Mouse (Mus musculus) frontal cortex, adult 2 months (tissue): ENCODE results near the gene Gja1. TPM values are rescaled to one million over a fixed set of nuclear protein-coding genes. Genes with fewer than 3 reads are reported as not detected.
"Not testable (repeated sequence)": the region's sequence is repeated elsewhere in the genome, so short reads cannot be mapped to it uniquely, and the experiment has no call there.

Experiments used
- DNase-seq, 2 experiments: peaks; one replicate each; pipeline ENCODE4 v3.0.0; 2022; ENCODE audit warnings: low spot score in 1 of 2; ENCODE audit errors: extremely low spot score in 1 of 2
- polyA plus RNA-seq: library from polyadenylated mRNA; depleted of rRNA; stranded (reverse); fragments of >200 nt; gene quantifications from 2 replicates; pipeline ENCODE4 v1.2.3, GENCODE M21; 2012; rRNA removed

Gja1 gene
- polyA plus RNA-seq, result 115 and 117 TPM in 2 replicates

DNA sequence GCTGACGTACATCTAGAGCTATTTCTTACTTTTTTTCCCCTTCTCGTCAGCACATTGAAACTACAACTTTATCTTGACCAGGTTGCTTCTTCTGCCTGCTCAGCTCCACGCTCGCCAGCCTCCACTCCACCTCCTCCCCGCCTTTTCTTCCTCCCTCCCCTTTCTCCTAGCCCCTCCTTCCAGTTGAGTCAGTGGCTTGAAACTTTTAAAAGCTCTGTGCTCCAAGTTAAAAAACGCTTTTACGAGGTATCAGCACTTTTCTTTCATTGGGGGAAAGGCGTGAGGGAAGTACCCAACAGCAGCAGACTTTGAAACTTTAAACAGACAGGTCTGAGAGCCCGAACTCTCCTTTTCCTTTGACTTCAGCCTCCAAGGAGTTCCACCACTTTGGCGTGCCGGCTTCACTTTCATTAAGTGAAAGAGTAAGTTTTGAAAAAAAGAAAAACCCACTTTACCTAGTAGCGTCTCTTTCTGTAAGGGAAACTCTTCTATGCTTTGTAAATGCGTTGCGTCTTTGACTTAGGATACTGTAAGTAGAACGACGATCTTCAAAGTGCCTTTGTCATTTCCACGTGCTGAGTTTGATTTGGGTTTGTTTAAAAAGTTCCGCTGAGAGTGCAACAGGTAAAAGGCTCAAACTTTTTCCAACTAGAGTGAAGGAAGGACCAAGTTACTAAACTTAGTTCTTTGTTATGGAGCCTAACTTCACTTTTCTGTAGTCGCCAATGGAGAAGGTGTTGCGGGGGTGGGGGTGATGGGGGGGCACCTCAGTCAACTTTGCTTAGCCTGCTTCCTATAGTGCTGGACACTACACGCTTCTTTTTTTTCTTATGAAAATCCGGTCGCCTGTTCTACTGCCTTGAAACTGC is at the start of gene Gja1:
Gene Gja1 (plus strand): TSS at position 234 of the 869 bp plus-strand sequence.
- peak in 1 of 2 experiments; percentile 26 for DNase-seq

DNA sequence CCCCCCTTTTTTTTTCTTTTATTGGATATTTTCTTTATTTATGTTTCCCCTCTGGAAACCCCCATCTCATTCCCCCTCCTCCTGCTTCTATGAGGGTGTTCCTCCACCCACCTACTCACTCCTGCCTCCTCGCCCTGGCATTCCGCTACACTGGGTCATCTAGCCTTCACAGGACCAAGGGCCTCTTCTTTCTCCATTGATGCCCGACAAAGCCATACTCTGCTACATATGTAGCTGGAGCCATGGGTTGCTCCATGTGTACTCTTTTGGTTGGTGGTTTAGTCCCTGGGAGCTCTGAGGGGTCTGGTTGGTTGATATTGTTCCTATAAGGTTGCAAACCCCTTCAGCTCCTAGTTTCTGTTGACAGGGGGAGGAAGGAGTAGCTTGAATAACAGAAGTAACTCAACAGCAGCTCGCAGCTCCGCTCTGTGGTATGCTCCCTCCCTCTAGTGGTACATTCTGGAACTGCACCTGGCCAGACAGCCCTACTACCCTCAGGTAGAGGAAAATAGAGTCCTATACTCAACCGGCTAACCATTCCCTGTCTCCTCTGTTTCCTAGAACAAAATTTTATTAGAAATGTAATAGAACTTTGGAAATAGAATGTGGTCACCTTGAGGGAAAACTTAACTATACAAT is 38.2 kb upstream of the Gja1 start:
- DNase-seq, result peak; percentile 64 to 92

GRCm38 (mm10) chr10:56360472-56360871 is 16.7 kb upstream of the Gja1 start:
- DNase-seq, result no peak

DNA sequence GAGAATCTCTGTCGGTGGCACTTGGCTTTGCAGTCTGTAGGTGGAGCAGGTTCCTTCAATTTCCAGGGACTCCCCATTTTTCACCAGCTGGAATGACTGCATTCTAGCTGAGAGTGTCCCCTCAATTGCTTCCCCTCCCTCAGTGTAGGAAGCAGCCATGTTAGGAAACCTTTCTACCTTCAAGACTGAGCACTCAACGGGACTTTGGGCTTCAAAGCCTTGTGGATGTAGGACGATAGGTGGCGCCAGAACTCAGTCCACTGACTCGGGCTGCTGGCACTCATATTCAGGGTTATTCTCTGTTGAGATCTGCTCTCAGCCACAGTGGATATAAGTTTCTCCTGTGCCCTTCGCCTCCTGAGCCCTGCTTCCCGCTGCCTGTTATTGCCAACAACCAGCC is 8.1 kb upstream of the Gja1 start:
- DNase-seq, result peak; percentile 33 to 89

DNA sequence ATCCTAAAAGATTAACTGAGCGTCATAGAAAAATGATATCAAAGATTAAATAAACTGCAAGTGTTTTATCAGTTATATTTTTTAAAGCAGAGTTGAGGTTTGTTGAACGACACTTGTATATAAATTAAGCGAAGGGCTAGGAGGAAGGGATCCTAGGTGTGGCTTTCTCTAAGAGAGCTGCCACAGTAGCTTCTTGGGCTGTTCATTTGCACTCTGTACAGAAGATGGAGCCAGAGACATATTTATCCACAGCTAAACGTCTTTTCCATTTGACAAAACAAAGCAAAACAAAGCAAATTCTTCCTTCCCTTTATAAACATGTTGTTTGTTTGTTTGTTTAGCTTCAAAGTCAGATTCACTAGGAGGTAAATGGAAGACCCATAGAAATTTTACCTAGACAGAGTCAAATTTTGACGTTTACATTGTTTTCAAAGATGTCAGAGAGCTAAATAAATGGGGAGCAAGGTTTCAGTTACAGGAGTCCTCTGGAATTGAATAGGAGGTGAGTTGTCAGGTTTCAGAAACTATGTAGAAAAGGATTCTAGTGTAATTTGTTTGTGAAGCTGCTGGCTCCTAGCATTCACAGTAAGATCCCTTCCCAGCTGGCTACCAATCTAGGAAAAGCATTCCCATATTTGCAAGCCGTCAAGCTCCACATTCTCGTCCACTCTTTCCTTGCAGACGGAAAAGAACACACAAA is 4.0 kb upstream of the Gja1 start:
- DNase-seq, result peak in 1 of 2 experiments; percentile 66

DNA sequence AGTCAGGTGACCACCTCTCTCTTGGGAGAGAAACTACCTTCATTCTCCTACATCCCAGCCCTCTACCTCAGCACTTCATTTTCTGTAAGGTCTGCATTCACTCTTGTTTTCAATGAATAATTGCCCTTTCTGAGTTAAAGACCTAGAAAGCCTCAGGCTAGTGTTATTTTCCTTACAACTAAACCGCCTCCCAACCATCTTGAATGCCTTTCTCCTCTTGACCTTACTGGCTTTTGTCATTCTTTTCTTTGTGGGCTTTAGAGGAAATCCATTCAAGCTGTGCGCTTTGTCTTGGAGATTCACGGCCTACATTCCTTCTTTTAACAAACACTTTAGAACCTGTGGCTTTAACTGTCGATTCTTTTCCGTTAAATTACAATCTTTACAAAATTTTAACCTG is 3.0 kb upstream of the Gja1 start:
- DNase-seq, result no peak

GRCm38 (mm10) chr10:56375906-56376468 is 1.1 kb upstream of the Gja1 start:
- DNase-seq, result no peak

- no peak for DNase-seq
These were observed 977 bp downstream of the Gja1 start for GRCm38 (mm10) chr10:56377966-56378647.

GRCm38 (mm10) chr10:56378648-56379254 is 1.6 kb downstream of the Gja1 start:
- no peak for DNase-seq

DNA sequence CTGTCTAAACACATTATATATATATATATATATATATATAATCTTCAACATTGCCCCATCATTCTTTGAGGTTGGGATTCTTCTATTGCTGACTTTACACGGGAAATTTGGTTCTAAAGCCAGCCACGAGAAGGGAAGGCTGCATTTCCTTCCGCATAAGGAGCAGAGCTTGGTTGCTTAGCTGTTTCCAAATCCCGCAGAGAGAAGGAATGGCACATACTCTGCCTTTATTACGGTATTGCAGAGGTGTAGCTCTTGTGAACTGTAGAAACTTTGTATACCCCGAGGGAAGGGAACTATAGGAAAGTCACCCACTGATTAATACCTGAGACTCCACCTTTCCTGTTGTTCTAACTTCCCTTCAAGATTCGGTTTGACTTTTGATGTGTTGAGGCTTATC is 2.6 kb downstream of the Gja1 start:
- no peak for DNase-seq

GRCm38 (mm10) chr10:56385195-56386109 is 8.3 kb downstream of the Gja1 start:
- no peak for DNase-seq

DNA sequence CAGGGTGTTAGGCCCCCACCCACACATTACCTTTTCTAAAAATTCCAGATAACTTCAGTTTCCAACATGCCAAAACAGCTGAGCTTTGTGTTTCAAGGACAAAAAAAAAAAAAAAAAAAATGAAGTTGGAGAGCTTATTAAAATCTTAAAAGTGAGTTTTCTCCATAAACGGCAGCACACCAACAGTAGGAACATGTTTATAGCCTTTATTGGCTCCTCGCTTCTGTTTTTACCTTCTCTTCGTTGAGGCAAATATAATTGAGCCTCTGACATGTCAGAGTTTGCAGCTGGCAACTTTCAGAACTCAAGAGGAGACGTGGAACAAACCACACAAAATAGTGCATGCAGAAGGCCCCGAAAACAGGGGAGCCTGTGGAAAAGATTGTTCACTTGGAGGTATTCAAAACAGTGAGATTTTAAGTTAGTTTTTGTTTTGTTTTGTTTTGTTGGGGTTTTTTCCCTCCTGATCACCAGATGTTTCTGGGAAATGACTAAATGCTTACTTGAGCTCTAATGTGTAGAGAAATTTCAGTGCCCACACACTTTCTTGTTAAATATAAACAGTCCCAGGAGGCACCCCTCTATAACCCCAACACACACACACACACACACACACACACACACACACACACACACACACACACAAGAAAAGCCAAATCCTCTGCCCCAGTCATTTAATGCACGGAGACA is 16.1 kb downstream of the Gja1 start:
- no peak for DNase-seq

DNA sequence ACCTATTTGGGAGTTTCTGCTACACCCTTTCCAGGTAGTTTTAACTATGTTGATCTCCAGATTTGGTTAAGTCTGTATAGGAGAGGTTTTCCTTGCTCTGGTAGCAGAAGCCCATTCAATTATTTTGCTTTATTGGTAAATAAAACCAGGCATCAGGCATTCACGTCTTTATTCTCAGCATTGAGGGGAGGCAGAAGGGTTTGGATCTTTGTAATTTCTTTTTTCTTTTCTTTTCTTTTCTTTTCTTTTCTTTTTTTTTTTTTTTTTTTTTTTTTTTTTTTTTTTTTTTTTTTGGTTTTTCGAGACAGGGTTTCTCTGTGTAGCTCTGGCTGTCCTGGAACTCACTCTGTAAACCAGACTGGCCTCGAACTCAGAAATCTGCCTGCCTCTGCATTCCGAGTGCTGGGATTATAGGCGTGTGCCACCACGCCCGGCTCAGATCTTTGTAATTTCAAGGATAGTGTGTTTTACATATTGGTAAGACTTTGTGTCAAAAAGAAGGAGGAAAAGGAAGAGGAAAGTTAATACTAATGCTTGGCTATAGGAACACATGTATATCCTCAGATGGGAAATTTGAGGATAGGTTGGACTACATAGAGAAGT is 16.8 kb downstream of the Gja1 start:
- not testable (repeated sequence) for DNase-seq

GRCm38 (mm10) chr10:56397875-56398274 is 20.7 kb downstream of the Gja1 start:
- no peak for DNase-seq

- no peak for DNase-seq
These were observed 21.2 kb downstream of the Gja1 start for GRCm38 (mm10) chr10:56398310-56398709.

GRCm38 (mm10) chr10:56401396-56401795 is 24.3 kb downstream of the Gja1 start:
- DNase-seq, result not testable (repeated sequence)

DNA sequence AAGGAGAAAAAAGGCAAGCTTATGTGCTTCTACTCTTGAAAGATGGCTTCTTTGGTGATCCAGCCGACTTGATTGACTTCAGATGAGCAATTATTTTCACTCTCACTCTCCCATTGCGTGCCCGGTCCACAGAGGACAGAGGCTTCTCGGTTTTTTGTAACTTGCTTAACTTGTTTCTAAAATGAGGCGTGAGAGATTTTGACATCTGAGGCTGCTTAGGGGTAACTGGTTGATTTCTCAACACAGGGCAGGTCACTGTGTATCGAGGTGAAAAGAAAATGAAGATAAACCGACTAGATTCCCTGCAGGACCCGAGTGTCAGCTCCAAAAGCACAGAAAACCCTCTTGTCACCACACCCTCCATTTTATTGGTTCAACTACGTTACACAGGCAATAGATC is 28.8 kb downstream of the Gja1 start:
- DNase-seq, result no peak
